Mouse (Mus musculus): ENCODE results near the gene Ikzf5.
"Not testable (repeated sequence)": the region's sequence is repeated elsewhere in the genome, so short reads cannot be mapped to it uniquely, and the experiment has no call there.

Gene Ikzf5

DNA sequence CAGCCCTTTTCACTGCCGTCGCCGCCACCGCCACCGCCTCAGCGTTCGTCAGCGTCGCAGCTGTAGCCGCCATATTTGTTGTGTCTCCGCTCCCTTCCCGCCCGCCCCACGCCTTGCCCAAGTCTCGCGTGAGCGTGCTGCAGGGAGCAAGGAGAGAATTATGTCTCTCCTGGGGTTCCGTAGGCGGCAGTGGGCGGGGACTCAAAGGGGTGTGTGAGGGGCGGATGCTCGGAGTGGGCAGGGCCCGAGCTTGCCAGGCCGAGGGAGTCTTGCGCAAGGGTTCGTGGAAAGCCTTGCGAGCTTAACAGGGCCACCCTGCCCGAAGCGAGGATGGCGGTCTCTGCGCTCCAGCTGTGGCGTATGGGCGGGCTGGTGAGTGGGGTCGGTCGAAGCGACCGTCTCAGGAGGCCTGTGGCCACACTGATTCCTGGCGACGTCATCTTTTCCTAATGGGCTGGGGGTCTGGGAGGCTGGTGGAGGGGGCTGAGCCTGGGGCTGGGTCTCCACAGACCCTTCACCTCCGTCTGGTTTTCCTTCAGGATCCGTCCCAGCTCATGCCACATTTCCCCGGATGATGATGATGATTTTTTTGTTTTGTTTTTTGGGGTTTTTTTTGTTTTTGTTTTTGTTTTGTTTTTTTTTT is at the start of gene Ikzf5, which contains the start of gene Acadsb:
Gene Ikzf5 (minus strand): TSS at position 106 of the 643 bp plus-strand sequence.
Gene Acadsb (plus strand): TSS at position 186 of the 643 bp plus-strand sequence.
- DNase-seq (ENCODE audit: low read depth, low spot score): peak; percentile 99

DNA sequence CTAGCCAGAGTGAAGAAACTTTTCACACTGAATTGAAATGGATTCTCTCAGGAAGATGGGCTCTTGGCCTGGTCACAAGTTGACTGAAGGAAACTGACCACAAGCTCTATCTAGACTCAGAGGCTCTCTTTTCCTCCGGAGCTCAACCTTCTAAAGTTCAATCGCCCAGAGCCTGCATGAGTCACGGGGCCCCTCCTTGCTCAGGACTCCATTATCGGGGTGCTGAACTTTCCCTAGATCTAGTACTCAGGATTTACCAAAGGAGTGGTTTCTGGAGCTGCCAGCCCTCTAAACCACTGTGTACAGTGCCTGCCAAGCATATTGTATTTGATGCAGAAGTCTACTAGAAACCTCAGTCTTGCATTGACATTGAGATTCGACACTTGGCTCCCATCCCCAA is 46.4 kb upstream of the Ikzf5 start:
- no peak for DNase-seq (ENCODE audit: low read depth, low spot score)

DNA sequence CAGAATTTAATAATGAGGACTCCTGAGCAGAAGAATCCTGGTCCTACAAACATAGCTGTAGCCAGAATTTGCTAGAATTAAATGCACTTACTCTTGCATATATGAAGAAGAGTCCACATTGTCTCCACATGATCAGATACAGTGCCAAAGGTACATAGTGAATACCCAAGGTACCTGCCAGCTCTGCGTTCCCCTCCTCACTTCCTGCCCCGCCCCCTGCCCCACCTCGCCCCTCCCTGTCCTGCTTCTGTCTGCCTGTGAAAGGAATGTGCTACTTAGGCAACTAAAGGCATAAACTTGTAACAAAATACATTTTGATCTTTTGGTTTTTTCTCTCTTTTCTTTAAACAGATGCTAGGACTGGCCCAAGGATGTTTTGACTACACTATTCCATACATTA is 26.7 kb upstream of the Ikzf5 start:
- DNase-seq (ENCODE audit: low read depth, low spot score): no peak

DNA sequence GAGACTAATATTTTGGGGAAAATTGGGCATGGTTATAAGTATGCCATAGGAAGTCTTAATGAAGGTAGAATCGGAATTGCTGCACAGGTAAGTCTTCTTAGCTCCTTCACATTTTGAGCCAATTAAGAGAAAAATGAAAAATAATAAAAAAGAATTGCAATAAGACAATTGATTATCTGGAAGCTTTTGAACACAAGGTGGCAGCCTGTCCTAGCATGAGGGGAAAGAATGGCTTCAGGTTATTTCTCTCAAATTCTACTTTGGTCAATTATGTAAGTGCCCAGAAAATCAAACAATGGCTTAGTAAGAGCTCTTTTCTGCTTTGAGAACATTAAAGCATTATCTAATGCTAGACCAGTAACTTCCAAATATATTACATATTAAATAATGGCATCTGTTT is 24.0 kb upstream of the Ikzf5 start:
- DNase-seq (ENCODE audit: low read depth, low spot score): no peak

DNA sequence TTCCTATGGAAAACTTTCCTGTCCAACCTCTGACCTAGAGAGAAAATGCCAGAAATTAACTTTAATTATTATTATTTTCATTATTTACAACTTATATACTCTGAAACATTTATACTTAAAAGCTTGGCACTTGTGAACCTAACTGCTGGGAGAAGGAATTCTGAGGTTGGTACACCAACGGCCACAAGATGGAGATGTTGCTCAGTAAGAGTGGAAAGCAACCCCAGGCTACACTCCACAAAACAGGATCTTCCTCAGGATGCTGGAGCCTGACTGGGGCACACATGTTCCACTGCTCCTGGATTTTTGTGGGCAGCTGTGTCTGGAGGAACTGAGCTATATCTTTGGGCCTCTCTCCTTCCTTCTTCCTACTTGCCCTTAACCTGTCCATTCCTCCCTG is 21.9 kb upstream of the Ikzf5 start:
- DNase-seq (ENCODE audit: low read depth, low spot score): no peak

DNA sequence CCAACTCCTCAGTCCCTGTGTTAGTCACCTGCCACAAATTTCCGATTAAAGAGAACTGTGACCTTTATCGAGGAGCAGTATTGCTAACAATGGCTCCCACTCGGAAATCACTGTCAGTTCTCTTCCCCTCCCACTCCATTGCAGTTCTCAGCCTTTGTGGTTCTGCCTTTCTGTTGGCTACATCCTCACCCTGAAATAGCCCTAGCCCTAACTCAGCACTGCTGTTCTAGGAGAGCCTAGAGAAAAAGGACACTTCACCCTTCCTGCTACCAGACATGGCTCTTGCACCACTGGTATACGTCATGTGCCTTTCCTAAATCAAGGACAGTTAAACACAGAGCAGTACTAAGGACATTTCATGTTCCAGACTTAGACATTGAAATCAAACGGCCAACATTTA is 17.0 kb upstream of the Ikzf5 start:
- no peak for DNase-seq (ENCODE audit: low read depth, low spot score)

DNA sequence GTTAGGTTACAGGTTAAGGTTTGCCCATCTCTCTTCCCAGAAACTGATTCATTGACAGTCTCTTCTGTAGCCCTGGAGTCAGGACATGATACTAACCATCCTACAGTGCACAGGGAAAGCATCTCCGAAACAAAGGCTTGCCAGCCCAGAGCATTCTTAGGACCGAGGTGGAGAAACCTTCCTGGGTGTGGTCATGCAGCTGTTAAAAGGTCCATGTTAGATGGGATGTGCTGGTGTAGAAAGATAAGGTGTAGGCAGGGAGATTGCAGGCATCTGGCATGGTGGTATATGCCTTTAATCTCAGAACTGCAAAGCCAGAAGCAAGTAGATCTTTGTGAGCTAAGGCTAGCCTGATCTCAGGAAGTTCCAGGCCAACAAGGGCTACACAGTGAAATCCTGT is 14.6 kb upstream of the Ikzf5 start:
- DNase-seq (ENCODE audit: low read depth, low spot score): no peak

DNA sequence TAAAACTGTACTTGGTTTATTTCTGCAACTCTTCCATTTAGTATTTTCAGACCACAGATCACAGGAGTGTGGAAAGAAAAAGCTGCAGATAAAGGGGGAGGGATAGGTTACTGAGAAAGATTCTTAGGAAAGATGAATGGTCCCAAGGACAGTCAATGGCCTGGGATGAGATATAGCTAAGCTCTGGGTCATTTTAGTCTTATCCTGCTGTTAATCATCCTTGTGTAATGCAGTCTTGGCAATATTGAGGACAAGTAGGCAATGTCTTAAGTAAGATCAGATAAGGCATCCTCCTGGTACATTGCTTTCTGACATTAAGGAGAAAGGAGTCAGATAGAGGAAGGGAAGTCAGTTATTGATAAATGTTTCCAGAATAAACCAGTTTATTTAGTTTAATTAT is 7.3 kb upstream of the Ikzf5 start:
- DNase-seq (ENCODE audit: low read depth, low spot score): no peak

DNA sequence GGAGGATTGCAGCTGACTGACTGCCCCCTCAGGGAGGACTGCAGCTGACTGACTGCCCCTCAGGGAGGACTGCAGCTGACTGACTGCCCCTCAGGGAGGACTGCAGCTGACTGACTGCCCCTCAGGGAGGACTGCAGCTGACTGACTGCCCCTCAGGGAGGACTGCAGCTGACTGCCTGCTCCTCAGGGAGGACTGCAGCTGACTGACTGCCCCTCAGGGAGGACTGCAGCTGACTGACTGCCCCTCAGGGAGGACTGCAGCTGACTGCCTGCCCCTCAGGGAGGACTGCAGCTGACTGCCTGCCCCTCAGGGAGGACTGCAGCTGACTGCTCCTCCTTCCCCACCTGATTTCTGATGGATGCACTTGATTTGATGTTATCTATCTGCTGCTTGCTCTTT is 6.4 kb upstream of the Ikzf5 start:
- not testable (repeated sequence) for DNase-seq (ENCODE audit: low read depth, low spot score)

DNA sequence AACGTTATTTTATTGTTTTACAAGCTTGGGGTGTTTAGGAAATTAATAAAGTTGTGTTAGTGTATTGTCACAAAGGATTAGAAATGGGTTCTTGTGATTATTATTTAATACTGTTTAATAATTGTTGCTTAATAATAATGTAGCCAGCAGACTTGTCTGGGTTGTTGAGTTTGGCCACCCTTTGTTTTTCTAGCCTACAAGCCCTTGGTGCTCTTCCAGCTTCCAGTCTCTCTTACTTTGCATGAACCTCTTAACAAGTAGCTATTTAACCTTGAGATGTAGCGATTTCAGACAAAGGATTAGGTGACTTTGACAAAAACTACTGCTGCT is 1.6 kb upstream of the Ikzf5 start:
- DNase-seq (ENCODE audit: low read depth, low spot score): no peak

DNA sequence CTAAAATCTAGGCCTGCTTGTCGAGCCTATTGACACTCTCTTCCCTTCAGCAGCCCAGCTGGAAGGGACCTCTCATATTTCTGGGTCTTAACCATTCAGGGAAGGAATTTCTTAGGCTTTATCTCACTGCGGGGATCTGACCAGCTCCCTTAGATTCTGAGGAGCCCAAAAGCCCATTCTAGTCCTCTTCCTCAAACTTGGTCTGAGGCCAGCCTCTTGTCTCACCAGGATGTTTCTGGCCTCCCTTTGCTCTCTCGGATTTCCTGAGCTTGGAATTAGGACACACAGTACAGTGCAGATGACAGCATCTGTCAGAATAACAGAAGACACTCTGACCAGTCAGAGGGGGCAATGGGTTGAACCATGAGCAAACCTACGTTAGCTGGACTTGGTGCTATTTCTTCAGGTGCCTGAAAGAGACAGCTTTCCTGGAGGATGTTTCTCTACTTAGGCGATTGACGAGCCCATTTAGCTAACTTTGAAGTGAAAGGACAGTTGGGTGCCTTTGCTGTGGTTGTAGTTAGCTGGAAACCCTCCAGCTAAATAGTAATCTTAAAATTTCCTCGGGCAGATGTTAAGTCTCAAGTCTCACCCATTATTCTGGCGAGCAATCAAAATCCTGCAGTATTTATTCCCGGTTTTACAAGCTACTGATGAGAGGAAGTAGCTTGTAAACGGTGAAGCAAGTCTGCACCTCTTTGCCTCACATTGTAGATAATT is 1.1 kb upstream of the Ikzf5 start:
- no peak for DNase-seq (ENCODE audit: low read depth, low spot score)

DNA sequence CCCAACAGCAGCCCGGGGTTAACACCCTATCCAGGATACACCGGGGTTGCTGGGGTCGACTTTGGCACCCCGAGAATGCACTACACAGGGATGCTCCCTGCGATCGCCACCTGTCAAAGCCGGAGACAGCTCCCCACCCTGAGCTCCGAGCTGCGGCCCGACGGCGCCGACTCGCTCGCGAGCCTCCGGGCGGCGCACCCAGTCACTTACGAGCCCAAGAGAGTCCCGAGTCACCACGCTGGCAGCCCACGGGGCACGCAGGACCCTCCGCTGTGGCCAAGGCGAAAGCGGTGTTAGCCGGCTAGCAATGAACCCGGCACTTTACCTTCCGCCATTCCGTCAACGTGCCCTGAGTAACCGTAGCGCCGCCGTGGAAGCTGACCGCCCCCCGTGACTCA is 334 bp downstream of the Ikzf5 start:
- no peak for DNase-seq (ENCODE audit: low read depth, low spot score)

DNA sequence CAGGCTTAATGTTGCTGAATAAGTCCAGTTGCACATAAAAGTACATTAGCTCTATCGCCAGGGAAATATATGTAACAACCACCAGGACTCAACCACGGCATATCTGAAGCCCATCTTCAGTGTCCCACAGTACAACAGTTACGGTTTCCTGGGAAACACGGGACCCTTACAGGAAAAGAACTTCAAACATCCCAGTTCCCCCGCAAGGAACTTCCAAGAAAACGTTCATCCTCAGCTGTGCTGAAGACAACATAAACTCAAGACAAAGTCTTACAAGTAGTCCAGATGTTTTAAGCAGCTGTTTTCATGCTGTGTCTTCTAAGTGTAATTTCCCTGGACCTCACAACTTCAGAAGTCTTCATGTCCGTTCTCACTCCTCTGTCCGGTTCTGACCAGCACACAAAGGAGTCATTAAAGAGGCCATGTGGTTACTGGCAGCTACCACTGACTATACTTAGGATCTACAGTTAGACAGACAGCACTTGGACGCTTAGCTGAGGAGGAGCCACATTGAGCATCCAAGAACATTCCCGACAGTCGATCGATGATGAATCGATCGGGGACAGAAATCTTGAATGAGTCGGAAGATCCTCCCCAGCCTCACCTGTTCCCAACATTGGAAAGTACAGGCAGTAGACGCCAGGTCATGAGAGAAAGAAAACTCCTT is 867 bp downstream of the Ikzf5 start:
- peak; percentile 11 for DNase-seq (ENCODE audit: low read depth, low spot score)

DNA sequence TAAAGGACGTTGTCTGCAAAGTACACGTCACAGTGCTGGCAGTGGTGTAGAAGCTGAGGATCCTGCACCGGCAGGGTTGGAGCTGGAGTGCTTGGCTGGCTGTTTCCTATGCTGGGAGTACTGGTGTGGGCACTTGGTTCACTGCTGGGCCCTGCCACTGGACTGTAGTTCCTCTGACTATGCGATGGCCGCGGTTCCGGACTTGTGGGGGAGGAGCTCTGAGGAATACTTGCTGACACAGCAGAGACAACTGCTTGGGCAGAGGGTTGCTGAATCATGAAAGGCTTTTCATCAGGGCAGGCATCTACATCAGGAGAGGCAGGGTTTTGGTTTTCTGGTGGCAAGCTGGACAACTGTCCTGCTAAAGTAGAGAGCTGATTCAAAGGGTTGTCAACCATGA is 18.6 kb downstream of the Ikzf5 start:
- not testable (repeated sequence) for DNase-seq (ENCODE audit: low read depth, low spot score)

DNA sequence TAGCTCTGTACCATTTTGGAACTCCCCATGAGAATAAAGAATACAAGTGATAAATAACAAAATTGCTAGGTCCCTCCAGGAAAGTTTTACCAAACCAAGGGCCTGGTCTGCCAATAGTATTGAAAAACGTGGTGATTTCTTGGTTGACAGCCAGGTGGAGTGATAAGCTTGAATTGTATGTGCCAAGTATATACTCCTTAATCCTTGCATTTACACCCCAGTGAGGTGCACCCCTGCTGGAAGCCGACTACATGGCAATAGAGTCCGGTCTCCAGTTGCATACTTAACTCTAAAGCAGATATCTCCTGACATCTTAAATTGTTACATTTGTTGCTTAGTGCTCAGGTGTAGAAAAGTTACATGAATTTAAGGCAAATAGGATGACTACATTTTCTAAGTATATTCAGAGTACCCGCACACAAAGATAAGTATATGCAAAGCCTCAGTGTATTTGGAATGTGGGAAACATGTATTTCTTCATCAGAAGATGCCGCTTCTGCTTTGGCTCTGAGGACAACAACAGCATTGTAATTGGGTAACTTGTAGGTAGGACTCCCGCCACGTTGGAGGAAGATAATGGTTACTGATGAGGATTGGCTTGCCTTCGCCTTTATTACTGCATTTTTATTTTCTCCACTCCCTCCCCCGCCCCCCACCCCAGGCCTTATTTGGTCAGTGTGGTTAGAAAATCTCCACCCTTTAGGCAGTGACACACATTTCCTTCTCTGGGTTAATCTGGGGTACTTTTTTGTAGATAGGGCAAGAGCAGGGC is 38.3 kb downstream of the Ikzf5 start:
- peak; percentile 34 for DNase-seq (ENCODE audit: low read depth, low spot score)

DNA sequence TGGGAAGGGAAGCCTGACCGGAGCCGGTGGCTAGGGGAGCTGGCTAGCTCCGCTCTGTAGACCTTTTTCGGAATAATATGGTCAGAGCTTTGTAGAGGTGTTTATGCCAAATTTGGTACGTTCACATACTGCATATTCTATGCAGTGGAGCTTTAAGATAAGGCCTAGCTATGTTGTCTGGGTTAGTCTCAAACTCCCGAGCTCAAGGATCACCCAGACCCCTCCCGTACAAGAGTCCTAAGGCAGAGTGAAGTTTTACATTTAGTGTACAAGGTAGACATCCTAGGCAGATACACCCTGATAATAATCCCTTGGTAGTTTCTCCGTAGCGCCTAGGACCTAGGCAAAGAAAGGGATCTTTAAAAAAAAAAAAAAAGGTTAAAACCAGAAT is 38.9 kb downstream of the Ikzf5 start:
- no peak for DNase-seq (ENCODE audit: low read depth, low spot score)

DNA sequence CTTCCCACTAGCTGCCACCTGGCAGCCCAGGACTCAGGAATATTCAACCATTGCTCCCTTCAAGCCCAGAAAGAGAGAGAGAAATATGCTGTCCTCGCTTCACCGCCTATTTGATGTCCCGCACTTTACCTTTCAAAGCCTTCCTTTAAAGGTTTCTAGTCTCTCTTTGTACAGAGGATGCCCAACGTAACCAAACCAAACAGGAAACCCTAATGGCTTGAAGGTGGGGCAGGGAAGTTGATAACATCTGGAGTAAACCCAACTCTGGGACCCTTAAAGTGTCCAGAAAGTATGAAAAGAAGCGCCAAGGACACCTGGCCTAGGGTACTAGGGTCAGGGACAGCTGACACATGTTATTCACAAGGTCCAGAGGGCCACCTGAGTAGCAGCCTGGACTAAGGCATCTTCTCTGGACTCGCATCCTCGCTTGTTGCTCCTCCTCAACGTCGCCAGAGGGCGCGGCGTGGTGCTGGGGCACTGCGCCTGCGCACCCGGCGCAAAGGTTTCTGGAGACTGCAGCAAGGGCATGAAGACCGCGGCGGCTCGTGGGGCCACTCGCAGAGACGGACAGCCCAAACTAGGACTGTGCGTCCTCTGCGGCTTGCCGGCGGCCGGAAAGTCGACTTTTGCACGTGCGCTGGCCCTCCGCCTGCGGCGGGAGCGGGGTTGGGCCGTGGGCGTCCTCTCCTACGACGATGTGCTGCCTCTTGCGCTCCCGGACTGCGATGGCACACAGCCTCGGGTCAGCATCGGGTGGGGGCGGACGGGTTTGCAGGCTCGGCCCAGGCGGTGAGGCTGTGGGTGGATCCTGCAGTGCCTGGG is 39.5 kb downstream of the Ikzf5 start, which contains the start of gene Pstk:
Gene Pstk (plus strand): TSS at position 494 of the 822 bp plus-strand sequence.
- peak; percentile 92 for DNase-seq (ENCODE audit: low read depth, low spot score)

DNA sequence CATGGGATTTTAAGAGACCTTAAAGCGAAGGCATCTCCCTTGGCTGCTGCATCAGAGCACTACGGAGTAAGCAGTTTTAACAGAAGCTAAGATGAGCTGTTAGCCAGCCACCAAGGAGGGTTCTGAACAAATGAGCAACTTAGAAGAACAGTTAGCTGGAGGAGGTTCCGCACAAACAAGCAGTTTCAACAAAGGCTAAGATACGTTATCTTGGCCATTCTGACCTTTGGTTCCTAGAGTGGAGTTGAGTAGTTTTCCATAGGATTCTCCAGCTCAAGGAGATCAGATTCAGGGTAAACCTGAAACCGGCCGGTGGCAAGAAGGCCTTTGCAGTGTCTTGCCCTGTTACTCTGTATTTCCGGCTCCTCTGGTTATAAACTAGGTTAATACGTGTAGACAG is 46.2 kb downstream of the Ikzf5 start:
- DNase-seq (ENCODE audit: low read depth, low spot score): no peak

DNA sequence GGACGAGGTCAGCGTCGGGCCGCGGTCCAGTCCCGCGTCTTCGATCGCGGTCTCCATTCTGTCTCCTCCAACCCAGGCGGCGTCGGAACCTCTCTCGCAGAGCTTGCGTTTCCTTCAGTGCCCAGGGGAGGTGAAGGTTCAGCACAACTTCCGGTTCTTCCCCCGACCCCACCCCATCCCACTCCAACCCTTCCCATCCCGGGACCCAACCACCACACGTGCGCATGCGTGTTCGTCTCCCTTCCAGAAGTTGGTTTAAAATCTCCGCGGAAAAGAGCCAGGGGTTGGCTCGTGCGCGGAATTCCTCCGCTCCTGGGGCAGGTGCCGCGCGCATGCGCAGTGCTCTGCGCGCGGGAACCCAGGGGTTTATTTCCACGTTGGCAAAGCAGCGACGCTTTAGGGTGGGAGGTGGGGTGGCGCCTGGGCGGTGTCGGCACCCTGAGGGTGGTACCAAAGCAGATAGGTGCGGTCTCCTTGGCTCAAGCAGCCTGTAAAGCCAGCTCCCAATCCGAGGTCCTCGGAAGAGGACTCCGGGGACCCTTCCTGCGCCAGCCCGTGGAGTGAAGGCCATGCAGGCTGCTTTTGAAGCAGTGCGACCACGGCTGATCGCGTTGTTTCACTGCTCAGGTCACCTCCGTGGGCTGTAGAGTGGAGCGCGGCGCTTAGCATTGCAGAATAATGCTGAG is 47.6 kb downstream of the Ikzf5 start, which contains the start of gene 2310057M21Rik:
Gene 2310057M21Rik (minus strand): TSS at position 145 of the 686 bp plus-strand sequence.
- peak; percentile 91 for DNase-seq (ENCODE audit: low read depth, low spot score)

DNA sequence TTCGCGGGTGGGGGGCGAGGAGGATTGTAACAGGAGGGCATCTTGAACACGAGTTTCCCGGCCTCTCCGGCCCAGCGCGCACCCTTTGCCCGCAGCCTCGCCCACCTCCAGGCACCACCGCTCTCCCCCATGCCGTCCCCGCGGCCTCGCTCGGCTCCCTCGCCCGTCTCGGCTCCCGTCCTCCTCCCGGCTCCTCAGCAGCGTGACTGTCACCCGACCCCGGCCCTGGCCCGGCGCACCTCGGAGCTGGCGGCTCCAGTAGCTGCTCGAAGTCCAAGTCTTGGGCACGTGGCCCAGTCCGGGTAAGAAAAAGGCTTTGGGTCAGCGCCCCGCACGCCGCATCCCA is 48.1 kb downstream of the Ikzf5 start:
- DNase-seq (ENCODE audit: low read depth, low spot score): no peak

DNA sequence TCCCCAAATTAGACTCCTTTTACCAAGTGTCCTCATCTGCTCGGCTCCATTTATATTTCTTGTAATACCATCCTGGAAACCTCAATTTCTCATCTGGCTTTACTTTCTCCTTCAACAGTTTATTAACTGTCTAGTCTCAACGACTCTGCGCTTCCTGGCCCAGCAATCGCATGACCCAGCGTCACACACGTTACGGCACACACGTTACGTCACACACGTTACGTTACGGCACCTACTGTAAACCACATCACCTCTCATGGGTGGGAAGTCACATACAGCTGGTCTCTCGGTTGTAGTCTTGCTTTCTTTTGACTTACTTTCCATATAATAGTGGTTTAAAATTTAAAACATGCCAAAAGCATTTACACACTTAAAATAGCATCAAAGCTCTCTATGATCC is 54.2 kb downstream of the Ikzf5 start:
- DNase-seq (ENCODE audit: low read depth, low spot score): no peak

All from CD4-positive helper T cell, adult 2 months (primary cell).